Mouse (Mus musculus): ENCODE data around the gene Ddx5.

DNA sequence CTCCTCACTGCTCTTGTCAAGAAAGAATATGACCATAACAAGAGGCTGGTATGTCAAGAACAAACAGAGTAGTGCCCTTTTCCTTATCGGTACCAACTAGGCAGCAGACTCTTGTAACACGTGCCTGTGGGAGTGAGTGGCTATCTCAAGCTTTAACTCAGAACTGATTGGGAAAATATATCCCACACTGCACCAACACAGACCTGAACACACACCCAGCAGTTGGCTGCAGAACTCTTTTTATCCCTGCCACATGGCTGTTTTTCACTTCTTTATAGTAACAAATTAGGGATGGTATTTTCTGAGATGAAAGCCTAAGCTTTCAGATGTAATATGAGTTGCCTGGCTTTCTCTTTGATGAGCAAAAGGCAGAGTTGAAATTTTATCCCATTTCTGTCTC lies 26.8 kb upstream of the Ddx5 start:
- TF ChIP-seq POLR2A (IDR thresholded peaks at IDR 0.05; ENCODE audit: insufficient read depth, low read depth, low read length) (no peak), CTCF (IDR thresholded peaks at IDR 0.05) (no peak), EP300 (IDR thresholded peaks at IDR 0.05; ENCODE audit: insufficient read depth, low read depth, low read length) (no peak)
